In the genomic region with DNA sequence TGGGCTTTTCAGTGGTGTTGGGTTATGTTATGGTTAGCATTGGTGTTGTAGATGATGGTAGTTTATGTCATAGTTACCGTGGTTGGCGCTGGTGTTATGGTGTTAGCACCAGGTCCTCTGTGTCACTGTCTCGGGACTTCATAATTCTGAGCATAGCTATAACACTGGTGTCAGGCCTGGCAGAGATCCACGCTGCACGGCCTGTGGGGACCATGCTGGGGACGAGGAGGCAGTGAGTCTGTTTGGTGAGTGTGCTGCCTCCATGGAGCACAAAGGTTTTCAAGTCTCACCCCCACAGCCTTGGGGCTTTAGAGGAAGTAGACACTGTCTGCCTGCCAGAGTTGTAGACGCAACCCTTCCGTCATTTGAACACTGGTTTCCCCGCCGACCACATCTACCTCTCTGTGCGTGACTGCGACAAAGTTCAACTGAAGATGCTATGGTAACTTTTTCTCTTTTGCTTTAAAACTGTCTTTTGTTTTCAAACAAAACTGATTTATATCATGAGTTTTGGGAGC, we compare ENCODE assay signal across 19 mouse cellular contexts.
A peak's percentile ranks its signal among the peaks of the same experiment; 100 is the strongest.
DNase-seq lines count a peak whose midpoint lies in the region; ATAC-seq and TF ChIP-seq lines count a peak whose summit lies in the region.
"Had no signal": no experiment of that assay in that cellular context is flagged by ENCODE, and none has a peak within 500 bp of the region (broad histone marks: within the 10 kb centered on the region; RNA-seq: fewer than 3 reads in every experiment).

No protein-coding gene starts in this region.

- no peak overlapping the region for H3K9ac ChIP-seq in kidney, embryonic 14.5 days (ENCODE audit: low read depth, low read length)
- H3K9ac ChIP-seq in lung, postnatal 0 days (replicated peaks; ENCODE audit: low read depth): no peak overlapping the region
- H3K9ac ChIP-seq: hindbrain, embryonic 15.5 days; liver, embryonic 14.5 days; stomach, embryonic 15.5 days had no signal

- peaks cover 12% of the 10 kb centered on the region; the same call in 1 of the 2 replicates for H3K4me1 ChIP-seq in kidney, embryonic 14.5 days (ENCODE audit: control insufficient read depth, insufficient read depth, low read length)
- H3K4me1 ChIP-seq in kidney, adult 2 months (ENCODE audit: control insufficient read depth, insufficient read depth, low read length): no peaks in the 10 kb centered on the region
- peaks cover 4% of the 10 kb centered on the region; the same call in 1 of the 2 replicates for H3K4me1 ChIP-seq in lung, postnatal 0 days (ENCODE audit: insufficient read depth, low read depth, low read length)
- H3K4me1 ChIP-seq in lung, adult 2 months (ENCODE audit: control insufficient read depth, insufficient read depth, low read length): peaks cover 9% of the 10 kb centered on the region
- H3K4me1 ChIP-seq: hindbrain, embryonic 15.5 days; stomach, embryonic 15.5 days had no signal

- no peaks in the 10 kb centered on the region for H3K27me3 ChIP-seq in kidney, embryonic 14.5 days (ENCODE audit: control insufficient read depth, insufficient read depth, low read length)
- H3K27me3 ChIP-seq in kidney, adult 2 months (replicated peaks; ENCODE audit: control insufficient read depth, insufficient read depth, low read length): no peaks in the 10 kb centered on the region
- no peaks in the 10 kb centered on the region for H3K27me3 ChIP-seq in lung, postnatal 0 days (replicated peaks; ENCODE audit: insufficient read depth, low read length)
- H3K27me3 ChIP-seq: CH12.LX; hindbrain, embryonic 15.5 days; stomach, embryonic 15.5 days had no signal

- 81% methylated on average over 12 of the region's 12 CpGs for WGBS in kidney, embryonic 14.5 days
- 82% methylated on average over 12 of the region's 12 CpGs for WGBS in kidney, adult 2 months
- WGBS in lung, postnatal 0 days: 64% methylated on average over 12 of the region's 12 CpGs
- 63% methylated on average over 12 of the region's 12 CpGs for WGBS in lung, adult 2 months

- peak overlapping the region; percentile 7; the same call in 1 of the 2 replicates for H3K4me3 ChIP-seq in gastrocnemius, adult 2 months
- H3K4me3 ChIP-seq in kidney, embryonic 14.5 days (ENCODE audit: low read length): no peak overlapping the region
- H3K4me3 ChIP-seq in kidney, adult 2 months (ENCODE audit: insufficient read depth, low read depth, low read length): no peak overlapping the region
- no peak overlapping the region for H3K4me3 ChIP-seq in lung, postnatal 0 days (ENCODE audit: low read depth, low read length)
- no peak overlapping the region for H3K4me3 ChIP-seq in lung, adult 2 months (replicated peaks; ENCODE audit: extremely low read depth, low read depth, low read length)
- H3K4me3 ChIP-seq: erythroblast, embryonic 14.5 days; hindbrain, embryonic 15.5 days; stomach, embryonic 15.5 days had no signal

- TF ChIP-seq POLR2A in kidney, adult 2 months (IDR thresholded peaks at IDR 0.05; ENCODE audit: low read depth, low read length): no peak
- TF ChIP-seq POLR2A in lung, adult 2 months (IDR thresholded peaks at IDR 0.05; ENCODE audit: borderline replicate concordance, extremely low read depth, low read depth, low read length): no peak

- no peaks in the 10 kb centered on the region for H3K9me3 ChIP-seq in kidney, embryonic 14.5 days (ENCODE audit: control insufficient read depth, low read length)
- H3K9me3 ChIP-seq in lung, postnatal 0 days (ENCODE audit: low read length): no peaks in the 10 kb centered on the region
- H3K9me3 ChIP-seq: hindbrain, embryonic 15.5 days; stomach, embryonic 15.5 days had no signal

- no peak for TF ChIP-seq EP300 in lung, postnatal 0 days (IDR thresholded peaks at IDR 0.05)

- peak overlapping the region; percentile 81 for H3K27ac ChIP-seq in gastrocnemius, adult 2 months
- 0 out of 2 replicates have a peak overlapping the region, but pooled peaks have one; percentile 37 for H3K27ac ChIP-seq in kidney, embryonic 14.5 days (ENCODE audit: low read depth, low read length)
- H3K27ac ChIP-seq in kidney, adult 2 months (ENCODE audit: insufficient read depth, low read depth, low read length): no peak overlapping the region
- peak overlapping the region; percentile 3; the same call in 1 of the 2 replicates for H3K27ac ChIP-seq in lung, postnatal 0 days (ENCODE audit: low read length)
- H3K27ac ChIP-seq: hindbrain, embryonic 15.5 days; kidney, postnatal 0 days; liver, embryonic 14.5 days; stomach, embryonic 15.5 days had no signal

- no peaks in the 10 kb centered on the region; the same call in 1 of the 2 replicates for H3K36me3 ChIP-seq in kidney, embryonic 14.5 days (ENCODE audit: control insufficient read depth, insufficient read depth, low read length)
- no peaks in the 10 kb centered on the region for H3K36me3 ChIP-seq in kidney, adult 2 months (ENCODE audit: control insufficient read depth, insufficient read depth, low read length)
- no peaks in the 10 kb centered on the region for H3K36me3 ChIP-seq in lung, postnatal 0 days (ENCODE audit: insufficient read depth, low read length)

- ATAC-seq in kidney, embryonic 14.5 days (ENCODE audit: low FRiP score, low TSS enrichment): no peak
- peak; percentile 38 for ATAC-seq in lung, postnatal 0 days
- peak; percentile 66 for ATAC-seq in megakaryocyte progenitor cell, adult 5-6 weeks (replicated peaks; ENCODE audit: poor library complexity)
- ATAC-seq: forebrain, embryonic 14.5 days; intestine, embryonic 16.5 days; midbrain, embryonic 16.5 days had no signal

- H3K4me2 ChIP-seq in kidney, embryonic 14.5 days (replicated peaks; ENCODE audit: low read depth, low read length): no peak overlapping the region
- H3K4me2 ChIP-seq in lung, postnatal 0 days (replicated peaks; ENCODE audit: low read depth, low read length): no peak overlapping the region
- H3K4me2 ChIP-seq: hindbrain, embryonic 15.5 days; stomach, embryonic 15.5 days had no signal

- no peak for DNase-seq in gastrocnemius, adult 2 months
- no peak for DNase-seq in gastrocnemius, postnatal 25 days
- DNase-seq in kidney, adult 2 months: no peak
- DNase-seq in lung, postnatal 0 days (ENCODE audit: low spot score): no peak
- DNase-seq in lung, adult 2 months: no peak
- no peak for DNase-seq in left cerebral cortex, postnatal 14 days (ENCODE audit: low spot score in 2 of 2)
- DNase-seq: cerebellum, adult 9-11 months; right cerebral cortex, adult 18-20 months had no signal

- TF ChIP-seq CTCF in gastrocnemius, adult 2 months (IDR thresholded peaks at IDR 0.05): no peak
- TF ChIP-seq CTCF in kidney, adult 2 months (conservative IDR thresholded peaks at IDR 0.05; ENCODE audit: insufficient read depth, insufficient read length, low read depth, low read length): no peak
- no peak for TF ChIP-seq CTCF in lung, postnatal 0 days (IDR thresholded peaks at IDR 0.05)
- no peak for TF ChIP-seq CTCF in lung, adult 2 months (IDR thresholded peaks at IDR 0.05; ENCODE audit: insufficient read depth, low read length)

- intact Hi-C loops in gastrocnemius, adult 2 months (cut with DNase I): no loop called here
- intact Hi-C loops in left cerebral cortex, postnatal 14 days (cut with DNase I): no loop called here
